Mouse (Mus musculus) retina, embryonic 14.5 days (tissue): ENCODE measurements at regions not wholly inside any gene's neighbourhood (a gene's known extent, or its start where the extent isn't known, plus 50 kb on each side); places are given as distances from the start of the nearest gene placed in this dataset.

Experiments
- DNase-seq: peaks from one replicate; pipeline ENCODE4 v3.0.0-alpha.2; 2015; ENCODE audit warnings: low spot score

GRCm38 (mm10) chr1:31337087-31337486 is 114.4 kb downstream of the Pih1d3 start:
- peak; percentile 37 for DNase-seq

- DNase-seq: no peak
Measured at GRCm38 (mm10) chr1:31363971-31364370, 141.3 kb downstream of the Pih1d3 start.

- no peak for DNase-seq
Measured at GRCm38 (mm10) chr1:31377324-31377723, 154.7 kb downstream of the Pih1d3 start.

GRCm38 (mm10) chr1:31379032-31379431 is 156.4 kb downstream of the Pih1d3 start:
- DNase-seq: peak; percentile 9

- no peak for DNase-seq
Measured at GRCm38 (mm10) chr1:31380312-31380711, 157.7 kb downstream of the Pih1d3 start.

GRCm38 (mm10) chr1:31382192-31382591 is 159.6 kb downstream of the Pih1d3 start:
- no peak for DNase-seq
